Mouse (Mus musculus) spleen, adult 12 weeks (tissue): ENCODE measurements around the gene Ank2.

Experiments
- DNase-seq: peaks from one replicate; pipeline ENCODE4 v3.0.0; 2022; ENCODE audit warnings: low spot score

Gene Ank2

DNA sequence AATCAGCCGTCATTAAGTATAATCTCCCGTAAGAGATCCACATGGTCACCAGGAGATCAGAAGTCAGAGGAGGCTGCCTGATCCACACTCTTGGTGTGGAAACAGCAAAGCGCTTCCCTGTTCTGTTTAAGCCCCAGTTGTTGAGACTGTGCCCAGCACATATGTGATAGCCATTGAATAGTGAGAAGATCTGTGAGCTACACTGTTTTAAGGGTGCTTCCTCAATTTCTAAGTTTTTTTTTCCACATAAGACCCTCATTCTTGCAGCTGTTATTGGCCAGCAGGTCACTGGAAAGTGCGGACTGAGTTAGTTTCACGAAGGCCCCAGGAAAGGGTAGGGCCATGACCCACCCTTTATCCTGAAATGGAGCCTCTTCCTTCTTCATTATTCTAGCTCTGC is 216.9 kb downstream of the Ank2 start:
- DNase-seq: no peak

DNA sequence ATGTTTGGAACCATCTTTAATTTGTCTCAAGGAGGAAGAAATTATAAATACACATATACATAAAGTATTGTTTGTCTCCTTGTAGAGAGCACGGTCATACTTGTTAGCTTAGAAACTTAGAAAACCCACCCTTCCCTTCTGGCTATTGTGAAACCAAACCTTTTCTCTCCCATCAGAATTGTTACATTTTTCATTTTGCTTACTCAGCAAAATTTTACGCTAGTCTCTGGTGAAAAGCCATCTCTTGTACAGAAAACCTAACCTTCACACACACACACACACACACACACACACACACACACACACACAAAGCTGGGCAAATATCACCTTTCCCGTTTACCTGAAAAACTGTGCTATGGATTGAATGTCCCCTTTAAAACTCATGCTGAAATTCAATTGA is 217.8 kb downstream of the Ank2 start:
- DNase-seq: no peak

DNA sequence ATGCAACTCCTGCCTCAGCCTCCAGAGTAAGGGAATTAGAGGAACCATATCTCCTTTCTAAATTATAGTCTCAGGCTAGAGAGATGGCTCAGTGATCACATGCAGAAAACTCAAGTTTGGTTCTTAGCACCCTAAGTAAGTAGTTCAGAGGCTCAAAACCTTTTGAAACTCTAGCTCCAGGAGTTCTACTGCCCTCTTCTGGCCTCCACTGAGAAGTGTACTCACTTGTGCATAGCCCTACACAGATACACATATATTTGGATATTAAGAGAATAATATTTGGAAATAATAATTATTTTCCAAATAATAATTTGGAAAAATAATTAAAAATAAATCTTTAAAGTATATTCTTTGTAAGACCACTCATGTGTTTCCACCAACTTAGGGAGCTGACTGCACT is 218.8 kb downstream of the Ank2 start:
- DNase-seq: no peak

DNA sequence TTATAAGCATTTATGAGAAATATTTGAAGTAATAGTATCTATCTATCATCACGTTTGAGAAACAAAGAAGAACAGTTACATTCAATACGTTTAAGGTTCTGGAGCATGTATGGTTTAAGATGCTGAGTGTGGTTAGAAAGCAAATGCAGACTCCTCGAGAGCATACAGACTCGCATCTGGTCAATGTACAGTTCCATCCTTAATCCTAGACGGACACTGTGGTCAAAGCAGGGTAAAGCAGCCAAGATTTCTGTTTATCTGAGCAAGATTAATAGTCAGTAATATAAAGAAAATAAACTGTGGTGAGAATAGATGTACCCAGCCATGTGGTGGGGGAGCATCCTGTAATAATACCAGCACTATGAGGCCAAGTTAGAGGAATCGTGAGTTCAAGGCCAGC is 223.2 kb downstream of the Ank2 start:
- DNase-seq: no peak

DNA sequence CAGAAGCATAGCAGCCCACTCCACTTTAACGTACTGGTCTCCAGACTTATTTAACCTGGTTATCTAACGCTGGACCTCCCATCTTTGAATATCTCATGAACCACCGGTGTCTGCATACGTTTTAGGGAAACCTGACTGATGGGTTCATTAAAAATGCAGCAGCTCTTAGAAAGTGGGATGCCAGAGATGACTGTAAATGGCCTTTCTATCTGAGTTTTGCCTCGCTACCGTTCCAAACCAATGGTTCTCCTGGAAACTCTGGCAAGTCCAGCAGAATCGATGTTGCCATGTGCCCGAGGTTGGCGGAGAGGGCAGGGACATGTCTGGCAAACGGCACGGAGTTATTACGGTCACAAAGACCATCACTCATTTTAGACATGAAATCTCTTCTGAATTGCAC is 226.3 kb downstream of the Ank2 start:
- no peak for DNase-seq

DNA sequence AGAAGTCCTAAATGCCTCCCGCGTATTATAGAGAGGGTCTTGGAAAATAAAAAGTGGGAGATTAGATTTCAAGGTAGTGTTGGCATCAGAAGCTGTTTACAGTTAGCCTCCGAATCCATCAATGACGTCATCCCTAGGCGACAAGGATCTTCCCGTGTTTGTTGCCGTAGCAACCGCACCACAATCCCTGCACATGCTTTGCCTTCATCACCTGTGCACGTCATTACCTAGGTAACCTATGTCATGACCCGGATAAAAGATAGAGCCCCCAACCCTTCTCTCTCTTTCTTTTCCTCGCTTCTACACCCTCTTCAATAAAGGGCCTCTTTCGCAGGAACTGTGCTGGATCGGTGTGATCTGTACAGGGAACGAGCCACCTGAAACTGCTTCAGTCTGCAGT is 229.5 kb downstream of the Ank2 start:
- no peak for DNase-seq

DNA sequence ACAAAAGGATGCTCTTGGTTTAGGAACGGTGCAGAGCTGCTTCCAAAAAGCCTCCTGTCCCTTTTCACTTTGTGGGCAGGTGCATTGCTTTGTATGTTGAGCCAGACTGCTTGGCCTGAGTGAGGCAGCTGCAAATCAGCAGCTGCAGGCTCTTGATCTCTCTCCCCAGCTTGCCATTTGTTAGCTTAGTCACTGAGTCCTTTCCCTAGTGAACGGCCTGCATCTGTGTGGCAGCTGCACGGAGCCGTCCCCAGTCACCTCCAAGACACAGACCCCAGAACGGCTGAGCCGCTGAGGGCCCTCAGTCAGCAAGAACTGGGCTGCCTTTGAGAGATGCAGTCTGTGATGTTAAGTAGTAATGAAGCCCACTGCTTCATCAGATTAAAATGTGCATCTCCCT is 231.3 kb downstream of the Ank2 start:
- DNase-seq: no peak

DNA sequence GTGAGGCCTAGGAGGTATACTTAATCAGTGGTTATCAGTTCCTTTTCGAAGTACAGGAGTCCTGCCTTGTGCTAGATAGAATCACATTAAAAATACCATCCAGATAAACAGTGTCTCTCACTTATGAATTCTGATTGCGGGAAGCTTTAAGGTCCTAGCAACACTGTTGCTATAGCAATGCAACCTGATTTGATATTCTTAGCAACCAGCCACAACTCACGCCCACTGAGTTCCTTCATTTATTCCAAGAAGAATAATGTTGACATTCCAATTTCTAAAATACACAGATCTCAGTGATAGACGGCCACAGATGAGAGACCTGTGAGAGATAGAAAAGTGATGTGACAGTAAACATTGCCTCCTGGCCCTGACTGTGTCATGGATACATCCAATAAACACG is 233.4 kb downstream of the Ank2 start:
- no peak for DNase-seq

DNA sequence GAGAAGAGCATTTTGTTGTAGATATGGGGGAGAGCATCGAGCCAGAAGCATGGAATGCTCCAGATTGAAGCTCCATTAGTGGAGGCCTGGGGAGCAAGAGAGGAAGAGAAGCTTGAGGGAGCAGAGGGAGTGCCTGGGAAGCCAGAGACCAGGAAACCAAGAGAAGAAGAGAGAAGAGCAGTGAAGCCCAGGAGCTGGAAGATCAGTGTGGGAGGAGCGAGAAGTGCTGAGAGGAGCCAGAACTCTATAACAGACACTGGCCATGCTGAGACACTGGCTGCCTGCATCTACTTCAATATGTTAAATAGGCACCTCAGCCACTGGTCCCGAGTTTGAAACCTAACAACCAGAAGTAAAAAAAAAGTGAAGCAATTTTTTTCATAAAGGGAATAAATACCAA is 234.0 kb downstream of the Ank2 start:
- DNase-seq: no peak

DNA sequence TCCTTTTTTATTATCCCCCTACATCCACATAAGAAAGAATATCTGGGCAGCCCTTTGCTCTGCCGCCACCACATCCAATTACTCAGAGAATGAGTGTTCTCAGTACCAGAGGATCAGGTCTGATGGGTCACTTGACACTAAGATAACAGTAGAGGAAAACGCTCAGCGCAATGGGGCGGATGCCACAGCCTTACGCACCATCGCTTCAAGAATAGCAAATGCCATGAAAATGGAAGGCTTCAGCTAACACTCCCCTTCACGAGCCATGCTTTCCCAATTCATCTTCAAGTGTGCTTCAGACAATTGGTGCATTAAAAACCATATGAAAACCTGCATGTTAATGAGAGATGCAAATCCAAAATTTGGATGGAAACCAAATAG is 238.4 kb downstream of the Ank2 start:
- no peak for DNase-seq

DNA sequence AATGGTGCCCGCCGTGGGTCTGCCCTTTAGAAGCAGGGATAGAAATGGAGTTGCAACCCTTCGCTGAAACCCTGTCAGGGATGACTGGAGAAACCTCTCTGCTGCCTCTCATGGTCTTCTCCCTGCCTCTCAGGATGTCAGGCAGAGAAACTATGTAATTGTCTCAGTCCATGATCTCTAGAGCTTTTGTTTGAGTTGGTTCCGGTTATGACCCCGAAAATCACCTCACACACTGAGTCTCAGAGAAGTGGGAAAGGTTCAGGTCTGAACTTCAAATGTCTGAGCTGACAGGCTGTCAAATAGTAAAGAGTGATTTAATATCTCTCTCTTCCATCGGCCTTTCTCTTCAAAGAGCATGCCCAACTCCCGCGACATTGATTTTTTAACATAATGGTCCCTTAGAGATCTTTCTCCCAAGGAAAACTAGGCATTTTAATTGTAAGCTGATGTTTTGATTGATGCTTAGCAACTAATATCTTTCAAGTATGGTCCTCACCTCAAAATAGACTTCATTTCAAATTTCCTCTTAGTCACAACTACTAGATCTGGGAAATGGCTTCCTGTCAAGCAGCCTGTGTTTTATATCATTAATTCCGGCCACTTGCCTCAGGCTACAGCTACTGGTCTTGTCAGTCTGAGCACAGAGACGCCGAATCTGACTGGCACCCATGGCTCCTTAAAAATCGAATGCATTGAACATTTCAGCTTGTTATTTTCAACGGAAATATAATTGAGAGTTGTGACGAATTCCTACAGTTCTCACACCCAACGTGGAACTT is 239.0 kb downstream of the Ank2 start:
- no peak for DNase-seq

DNA sequence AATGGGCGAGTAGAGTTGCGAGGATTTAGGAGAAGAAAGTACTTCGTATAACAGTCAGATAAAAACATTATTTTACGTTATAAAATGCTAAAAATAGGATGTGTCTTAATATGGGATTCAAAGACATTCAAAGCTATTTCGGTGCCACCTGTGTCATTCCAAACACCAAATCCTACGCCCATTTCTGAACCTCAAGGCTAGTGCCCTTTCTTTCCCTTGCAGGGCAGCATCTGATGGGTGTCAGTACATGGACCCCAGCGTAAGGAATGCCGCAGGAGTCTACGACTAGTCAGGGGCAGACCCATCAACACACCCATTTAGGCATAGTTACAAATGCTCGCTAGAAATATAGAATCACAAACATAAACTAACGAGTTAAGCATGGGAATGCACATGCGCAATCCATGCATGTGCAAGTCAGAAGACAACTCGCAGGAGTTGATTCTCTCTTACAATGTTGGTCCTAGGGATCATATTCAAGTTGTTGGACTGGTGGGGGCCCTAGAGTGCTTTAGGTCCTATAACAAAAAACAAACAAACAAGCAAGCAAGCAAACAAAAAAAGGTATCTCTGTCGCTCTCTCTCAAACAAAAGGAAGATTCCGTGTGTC is 240.6 kb downstream of the Ank2 start:
- no peak for DNase-seq

DNA sequence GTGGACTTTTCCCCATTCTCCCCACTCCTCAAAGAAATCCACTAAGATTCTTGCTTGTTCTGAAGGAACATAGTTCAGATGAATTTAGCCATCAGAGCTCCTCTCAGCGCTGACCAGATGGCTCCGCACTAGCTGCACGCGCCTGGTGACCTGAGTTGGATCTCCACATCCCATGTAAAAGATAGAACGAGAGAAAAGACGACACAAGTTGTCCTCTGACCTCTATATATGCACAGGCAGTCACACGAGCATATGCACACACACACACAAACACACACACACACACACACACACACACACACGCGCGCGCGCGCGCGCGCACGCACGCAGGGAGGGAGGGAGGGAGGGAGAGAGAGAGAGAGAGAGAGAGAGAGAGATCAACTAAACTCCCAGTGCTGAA is 241.2 kb downstream of the Ank2 start:
- DNase-seq: no peak

DNA sequence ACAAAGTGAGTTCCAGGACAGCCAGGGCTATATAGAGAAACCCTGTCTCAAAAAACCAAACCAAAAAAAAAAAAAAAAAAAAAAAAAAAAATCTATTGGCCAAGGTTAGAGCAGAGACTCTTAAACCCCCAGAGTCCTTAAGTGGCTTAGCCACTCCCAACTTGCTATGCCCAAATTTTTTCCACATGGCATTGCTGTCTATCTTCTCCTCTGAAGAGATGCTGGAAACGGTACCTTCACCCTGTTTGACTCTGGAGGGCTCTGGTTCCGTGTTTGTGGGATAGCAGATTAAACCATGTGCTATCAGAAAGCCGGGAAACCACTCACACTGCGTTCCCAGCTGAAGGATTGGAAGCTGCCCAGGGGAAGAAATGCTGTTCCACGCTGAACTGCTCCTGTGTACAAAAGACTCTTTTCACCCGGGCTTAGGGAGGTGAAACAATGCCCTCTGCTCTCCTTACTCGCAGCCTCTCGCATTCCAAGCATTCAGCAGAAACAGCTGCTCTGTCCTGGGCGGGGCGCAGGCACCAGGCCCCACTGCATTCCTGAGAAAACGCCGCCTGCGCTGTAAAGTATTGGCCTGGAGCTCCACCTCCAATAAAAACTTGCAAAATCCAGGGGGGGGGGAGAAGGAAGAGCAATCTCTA is 241.7 kb downstream of the Ank2 start:
- no peak for DNase-seq

DNA sequence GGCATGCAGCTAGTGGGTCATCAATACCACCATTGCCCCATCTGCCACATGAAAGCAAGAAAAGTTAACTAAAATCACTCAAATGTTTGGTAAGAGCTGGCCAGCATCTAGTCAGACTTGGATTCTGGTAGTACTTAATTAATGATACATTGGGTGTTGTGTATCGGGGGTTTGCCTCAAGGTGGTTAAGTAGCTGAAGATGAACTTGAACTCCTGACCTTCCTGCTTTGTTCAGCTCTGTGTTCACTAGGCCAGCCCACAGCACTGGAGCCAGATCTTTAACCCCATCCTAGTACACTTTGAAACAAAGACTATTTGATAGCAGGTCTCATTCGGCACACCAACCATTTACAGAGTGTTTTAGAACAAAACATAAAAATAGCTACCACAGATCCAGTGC is 242.5 kb downstream of the Ank2 start:
- DNase-seq: no peak

DNA sequence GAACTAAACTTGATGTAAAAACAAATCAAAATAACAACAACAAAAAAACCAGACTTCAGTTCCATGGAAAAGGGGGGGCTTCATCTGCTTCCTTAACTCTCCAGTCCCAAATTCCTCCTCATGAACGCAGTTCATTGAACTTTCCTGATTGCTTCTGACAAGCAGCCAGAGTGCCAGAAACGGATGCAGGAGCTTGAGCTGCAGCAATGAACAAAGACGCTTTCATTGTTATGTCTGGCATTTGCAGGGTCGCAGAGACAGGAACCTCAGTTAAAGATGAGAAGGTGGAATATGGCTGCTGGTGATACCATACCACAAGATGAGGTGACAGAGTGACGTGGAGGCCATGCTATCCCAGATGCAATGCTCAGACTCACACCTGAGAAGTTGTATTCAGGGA is 248.2 kb downstream of the Ank2 start:
- no peak for DNase-seq

DNA sequence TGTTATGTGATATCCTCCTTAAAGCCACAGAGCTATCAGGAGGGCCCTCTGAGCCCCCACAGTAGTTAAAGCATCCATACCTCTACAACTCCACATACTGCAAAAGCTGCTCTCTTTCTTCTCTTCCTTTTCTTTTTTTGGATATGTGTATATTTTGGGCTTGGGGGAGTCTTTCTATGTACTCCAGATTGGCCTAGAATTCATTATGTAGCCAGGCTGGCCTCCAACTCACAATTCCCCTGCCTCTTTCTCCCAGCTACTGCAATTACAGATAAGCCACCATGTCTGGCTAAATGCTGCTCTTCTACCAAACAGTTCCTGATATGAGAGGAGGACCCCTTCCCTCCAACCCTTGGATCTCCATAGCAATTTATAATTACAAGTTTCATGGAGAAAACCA is 250.5 kb downstream of the Ank2 start:
- no peak for DNase-seq

DNA sequence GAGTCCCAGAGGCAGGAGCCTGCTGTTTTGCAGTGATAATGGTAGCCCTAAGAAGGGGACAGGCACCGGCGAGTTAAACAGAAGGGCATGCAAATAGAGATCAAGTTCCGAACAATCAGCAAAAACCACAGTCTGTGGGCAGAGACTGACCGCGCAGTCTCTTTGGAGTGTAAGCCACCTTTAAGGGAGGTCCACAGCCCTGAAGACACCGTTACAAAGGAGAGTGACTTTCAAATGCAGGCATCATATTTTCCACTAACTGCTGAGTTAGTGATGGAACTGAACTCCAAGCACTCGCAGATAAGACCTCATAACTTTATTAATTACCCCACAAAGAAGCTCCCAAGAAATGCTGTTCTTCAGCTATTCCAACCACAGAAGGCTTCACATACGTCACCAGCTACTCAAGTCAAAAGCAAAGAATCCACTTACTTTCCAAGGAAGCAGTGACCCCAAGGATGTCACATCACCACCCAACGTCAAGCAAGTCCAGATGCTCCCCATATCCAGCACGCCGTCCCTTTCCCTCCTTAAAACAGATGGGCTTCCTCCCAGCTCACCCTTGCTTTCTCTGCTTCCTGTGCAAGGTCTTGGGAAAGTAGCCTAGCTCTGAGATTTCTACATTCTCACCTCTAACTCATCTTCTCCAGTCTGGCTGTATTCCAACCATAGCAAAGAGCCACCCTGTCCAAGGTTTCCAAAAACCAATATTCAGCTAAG is 252.0 kb downstream of the Ank2 start:
- DNase-seq: no peak

DNA sequence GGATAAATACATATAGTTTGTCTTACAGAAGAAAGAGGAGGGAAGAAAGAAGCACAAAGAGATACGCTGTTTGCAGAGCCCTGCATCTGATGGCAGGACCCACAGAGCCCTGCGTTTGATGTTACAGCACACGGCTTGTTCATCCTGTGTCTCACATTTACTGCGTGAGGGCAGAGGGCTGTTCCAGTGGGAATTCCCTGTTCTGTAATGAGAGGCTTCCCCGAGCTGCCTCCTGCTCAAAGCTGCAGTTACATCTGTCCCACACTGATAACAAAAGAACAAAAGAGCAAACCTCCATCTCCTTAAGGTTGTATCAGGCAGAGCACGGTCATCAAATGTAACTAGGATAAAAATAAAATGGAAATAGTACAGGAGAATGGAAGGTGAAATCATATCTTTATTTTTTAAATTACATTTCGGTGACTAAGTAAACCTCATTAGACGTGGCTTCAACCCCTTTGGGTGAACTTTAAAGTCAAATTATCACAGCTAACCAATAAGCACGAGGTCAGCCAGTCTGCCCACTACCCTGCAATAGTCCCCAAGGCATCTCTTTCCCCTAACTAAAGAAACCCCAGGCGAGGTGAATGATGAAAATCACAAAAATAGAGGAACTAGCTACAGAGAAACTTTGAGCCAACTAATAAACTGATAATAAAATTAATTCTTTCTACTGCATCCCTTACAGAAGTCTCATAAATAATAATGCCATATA is 255.1 kb downstream of the Ank2 start:
- DNase-seq: no peak

DNA sequence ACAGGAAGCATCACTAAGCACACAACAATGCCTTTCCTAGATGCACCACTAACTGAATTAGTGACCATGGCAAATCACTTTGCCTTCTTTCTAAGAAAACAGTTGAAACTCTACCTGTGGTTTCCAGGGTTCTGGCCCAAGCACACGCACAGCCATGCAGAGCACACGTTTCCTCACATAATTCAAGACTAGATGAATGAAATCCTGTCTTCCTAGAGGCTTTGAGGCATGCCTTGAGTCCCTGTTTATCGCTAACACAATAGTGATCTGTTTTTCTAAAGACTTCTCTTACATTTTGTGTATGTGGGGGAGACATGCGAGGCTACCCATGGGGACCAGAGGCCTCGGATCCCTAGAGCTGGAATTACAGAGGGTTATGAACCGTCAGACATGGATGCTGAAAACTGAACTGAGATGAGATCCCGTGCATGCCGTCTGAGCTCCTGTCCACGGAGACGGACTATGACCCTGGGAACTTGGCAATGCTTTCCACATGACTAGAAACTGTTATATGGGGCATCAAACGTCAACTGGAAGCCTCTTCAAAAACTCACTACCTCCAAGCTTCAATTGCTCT is 256.8 kb downstream of the Ank2 start:
- DNase-seq: no peak

DNA sequence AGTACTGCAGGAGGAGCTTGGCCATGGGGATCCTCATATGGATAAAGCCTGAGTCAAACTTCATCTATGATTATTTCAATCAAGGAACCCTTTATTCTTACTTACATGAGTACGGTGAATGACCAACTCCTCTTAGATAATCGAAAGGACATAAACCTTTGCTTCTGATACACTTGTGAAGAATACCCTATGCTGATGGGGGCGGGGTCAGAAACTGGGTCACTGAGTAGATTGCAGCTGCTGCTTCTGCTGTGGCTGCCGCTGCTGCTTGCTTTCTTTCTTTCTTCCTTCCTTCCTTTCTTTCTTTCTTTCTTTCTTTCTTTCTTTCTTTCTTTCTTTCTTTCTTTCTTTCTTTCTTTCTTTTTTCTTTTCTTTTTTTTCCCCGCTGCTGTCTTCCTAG is 263.9 kb downstream of the Ank2 start:
- DNase-seq: no peak
